Mouse (Mus musculus): ENCODE data around the gene Rnf40. TPM values are rescaled to one million over a fixed set of nuclear protein-coding genes. Genes with fewer than 3 reads are reported as not detected.
"Not testable (repeated sequence)": the region's sequence is repeated elsewhere in the genome, so short reads cannot be mapped to it uniquely, and the experiment has no call there.

Gene Rnf40
- total RNA-seq, 2 experiments from 2014 or later, result 30.5 to 33.4 TPM

GRCm38 (mm10) chr7:127601735-127602134, 13.2 kb downstream of the Rnf40 start:
- DNase-seq (ENCODE audit: low spot score), result no peak

- DNase-seq (ENCODE audit: low spot score), result no peak
These were observed 14.3 kb downstream of the Rnf40 start for GRCm38 (mm10) chr7:127602903-127603302.

- DNase-seq (ENCODE audit: low spot score), result no peak
These were observed 15.7 kb downstream of the Rnf40 start for GRCm38 (mm10) chr7:127604256-127604655.

- DNase-seq (ENCODE audit: low spot score), result no peak
These were observed 18.6 kb downstream of the Rnf40 start for GRCm38 (mm10) chr7:127607150-127607549.

- DNase-seq (ENCODE audit: low spot score), result no peak
These were observed 22.4 kb downstream of the Rnf40 start for GRCm38 (mm10) chr7:127611011-127611410.

GRCm38 (mm10) chr7:127611561-127611960, 23.0 kb downstream of the Rnf40 start:
- DNase-seq (ENCODE audit: low spot score), result no peak

GRCm38 (mm10) chr7:127613501-127613900, 24.9 kb downstream of the Rnf40 start:
- no peak for DNase-seq (ENCODE audit: low spot score)

GRCm38 (mm10) chr7:127614091-127614490, 25.5 kb downstream of the Rnf40 start:
- DNase-seq (ENCODE audit: low spot score), result peak; percentile 0

GRCm38 (mm10) chr7:127614511-127614890, 25.9 kb downstream of the Rnf40 start:
- DNase-seq (ENCODE audit: low spot score), result peak; percentile 28

- DNase-seq (ENCODE audit: low spot score), result peak; percentile 76
These were observed 26.6 kb downstream of the Rnf40 start, which contains the start of gene Zfp629 for GRCm38 (mm10) chr7:127614891-127615843. Zfp629 (minus strand) TSS chr7:127615797.

- no peak for DNase-seq (ENCODE audit: low spot score)
These were observed 27.8 kb downstream of the Rnf40 start for GRCm38 (mm10) chr7:127616336-127616735.

- DNase-seq (ENCODE audit: low spot score), result no peak
These were observed 28.3 kb downstream of the Rnf40 start for GRCm38 (mm10) chr7:127616881-127617280.

- DNase-seq (ENCODE audit: low spot score), result no peak
These were observed 29.4 kb downstream of the Rnf40 start for GRCm38 (mm10) chr7:127617962-127618361.

- DNase-seq (ENCODE audit: low spot score), result not testable (repeated sequence)
These were observed 29.8 kb downstream of the Rnf40 start for GRCm38 (mm10) chr7:127618402-127618801.

- DNase-seq (ENCODE audit: low spot score), result no peak
These were observed 37.5 kb downstream of the Rnf40 start for GRCm38 (mm10) chr7:127626039-127626438.

- no peak for DNase-seq (ENCODE audit: low spot score)
These were observed 37.9 kb downstream of the Rnf40 start for GRCm38 (mm10) chr7:127626471-127626870.

- no peak for DNase-seq (ENCODE audit: low spot score)
These were observed 40.1 kb downstream of the Rnf40 start for GRCm38 (mm10) chr7:127628646-127629045.

GRCm38 (mm10) chr7:127631416-127631815, 42.8 kb downstream of the Rnf40 start:
- no peak for DNase-seq (ENCODE audit: low spot score)

- peak; percentile 75 for DNase-seq (ENCODE audit: low spot score)
These were observed 48.4 kb downstream of the Rnf40 start for GRCm38 (mm10) chr7:127636963-127637362.

GRCm38 (mm10) chr7:127641260-127641659, 52.7 kb downstream of the Rnf40 start:
- no peak for DNase-seq (ENCODE audit: low spot score)

GRCm38 (mm10) chr7:127642254-127642653, 53.7 kb downstream of the Rnf40 start:
- no peak for DNase-seq (ENCODE audit: low spot score)

GRCm38 (mm10) chr7:127646363-127646762, 57.8 kb downstream of the Rnf40 start:
- DNase-seq (ENCODE audit: low spot score), result no peak

GRCm38 (mm10) chr7:127647576-127647975, 59.0 kb downstream of the Rnf40 start:
- not testable (repeated sequence) for DNase-seq (ENCODE audit: low spot score)
